Mouse (Mus musculus) G1E (cell line): ENCODE data around the gene Siglec1.

Experiments
- CTCF ChIP-seq: IDR thresholded peaks from 2 replicates; pipeline ENCODE4 v1.5.1; 2012; ENCODE audit warnings: low read depth, low read length, inconsistent platforms, mixed read lengths
- GATA1 ChIP-seq: IDR thresholded peaks from 2 replicates; pipeline ENCODE4 v1.6.1; 2012; ENCODE audit warnings: borderline replicate concordance, low read length, inconsistent platforms, mixed read lengths
- GATA2 ChIP-seq: IDR thresholded peaks from 2 replicates; pipeline ENCODE4 v1.6.1; 2012; ENCODE audit warnings: low read depth, low read length, inconsistent platforms, borderline replicate concordance
- POLR2AphosphoS5 ChIP-seq: IDR thresholded peaks from 2 replicates; pipeline ENCODE4 v1.6.1; 2012; ENCODE audit warnings: low read depth, low read length, inconsistent platforms; ENCODE audit not compliant: insufficient replicate concordance
- TAL1 ChIP-seq: conservative IDR thresholded peaks from 2 replicates; pipeline ENCODE4 v1.6.1; 2012; ENCODE audit warnings: low read depth, low read length, inconsistent platforms, mixed read lengths

DNA sequence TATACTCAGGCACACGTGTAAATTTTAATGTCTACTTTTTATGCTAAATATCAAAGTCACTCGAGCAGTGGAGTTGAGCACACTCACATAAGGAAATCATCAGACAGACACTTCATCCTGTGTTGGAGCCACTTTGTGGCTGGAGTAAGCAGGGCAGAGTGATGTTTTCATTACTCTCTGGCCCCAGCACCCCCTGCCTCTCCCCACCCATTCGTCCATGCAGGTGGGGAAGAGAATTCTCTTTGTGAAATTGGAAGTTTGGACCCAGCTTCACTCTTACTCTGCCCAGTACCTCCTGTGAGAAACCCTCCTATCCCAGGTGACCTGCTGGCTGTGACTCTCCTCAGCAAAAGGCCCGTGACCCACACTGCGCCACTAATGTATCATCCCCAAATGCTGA is 47.9 kb downstream of the Siglec1 start:
- no peak for TF ChIP-seq CTCF
- no peak for TF ChIP-seq TAL1
- no peak for TF ChIP-seq GATA2
- no peak for TF ChIP-seq POLR2AphosphoS5
- no peak for TF ChIP-seq GATA1
